Comparison of ENCODE assay signal across 8 mouse cellular contexts in the genomic region with DNA sequence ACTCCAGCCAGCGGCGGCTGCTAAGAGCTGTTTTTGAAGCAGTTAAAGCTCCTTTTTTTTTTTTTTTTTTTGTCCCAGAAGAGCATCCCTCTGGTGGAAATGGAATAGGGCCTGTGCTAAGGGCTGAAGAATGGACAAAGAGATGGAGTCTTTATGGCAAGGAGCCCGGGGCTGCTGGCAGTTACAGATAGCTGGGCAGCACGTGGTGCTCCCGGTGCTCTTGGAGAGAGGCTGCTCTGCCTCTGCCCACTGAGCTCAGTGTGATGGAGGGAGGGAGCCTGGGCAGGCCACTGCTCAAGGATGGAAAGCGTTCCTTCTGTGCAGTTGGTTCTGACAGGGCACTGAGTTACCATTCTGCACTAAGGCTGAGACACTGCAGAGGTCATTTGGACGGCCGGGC. TPM values are rescaled to one million over a fixed set of nuclear protein-coding genes. Genes with fewer than 3 reads are reported as not detected.
A peak's percentile ranks its signal among the peaks of the same experiment; 100 is the strongest.
DNase-seq lines count a peak whose midpoint lies in the region; ATAC-seq and TF ChIP-seq lines count a peak whose summit lies in the region.

No protein-coding gene starts in this region.

- no peak overlapping the region for H3K9ac ChIP-seq in midbrain, postnatal 0 days (replicated peaks; ENCODE audit: low read length, poor library complexity, severe bottlenecking)
- no peak overlapping the region for H3K9ac ChIP-seq in midbrain, embryonic 16.5 days (ENCODE audit: low read depth, low read length)

- ATAC-seq in midbrain, postnatal 0 days (ENCODE audit: low FRiP score): no peak
- no peak for ATAC-seq in midbrain, embryonic 16.5 days
- ATAC-seq in megakaryocyte-erythroid progenitor cell, adult 5-6 weeks (replicated peaks; ENCODE audit: low FRiP score, low TSS enrichment, poor library complexity, severe bottlenecking): peak; percentile 90

- WGBS in midbrain, postnatal 0 days: 47% methylated on average over 8 of the region's 8 CpGs
- WGBS in midbrain, embryonic 16.5 days: 52% methylated on average over 8 of the region's 8 CpGs

- H3K4me3 ChIP-seq in midbrain, postnatal 0 days (ENCODE audit: low read depth, low read length): no peak overlapping the region
- no peak overlapping the region for H3K4me3 ChIP-seq in midbrain, embryonic 16.5 days (ENCODE audit: low read depth, low read length)

- H3K4me2 ChIP-seq in midbrain, postnatal 0 days (ENCODE audit: low read depth, low read length, poor library complexity, severe bottlenecking): no peak overlapping the region
- H3K4me2 ChIP-seq in midbrain, embryonic 16.5 days (ENCODE audit: low read length): no peak overlapping the region

- no peaks in the 10 kb centered on the region for H3K4me1 ChIP-seq in midbrain, postnatal 0 days (ENCODE audit: insufficient read depth, low read length)
- H3K4me1 ChIP-seq in midbrain, embryonic 16.5 days (ENCODE audit: control insufficient read depth, insufficient read depth, low read length): peaks cover 26% of the 10 kb centered on the region

- no peak for TF ChIP-seq CTCF in midbrain, postnatal 0 days (IDR thresholded peaks at IDR 0.05)

- H3K9me3 ChIP-seq in midbrain, postnatal 0 days (ENCODE audit: low read length): no peaks in the 10 kb centered on the region
- H3K9me3 ChIP-seq in midbrain, embryonic 16.5 days (replicated peaks; ENCODE audit: control insufficient read depth, low read length, poor library complexity, severe bottlenecking): no peaks in the 10 kb centered on the region

- H3K27me3 ChIP-seq in midbrain, postnatal 0 days (ENCODE audit: insufficient read depth, low read length): no peaks in the 10 kb centered on the region
- H3K27me3 ChIP-seq in midbrain, embryonic 16.5 days (ENCODE audit: control insufficient read depth, insufficient read depth, low read depth, low read length): no peaks in the 10 kb centered on the region

- peak; percentile 27 for DNase-seq in adrenal gland, postnatal 14 days
- DNase-seq in adrenal gland, adult 8-10 months: no peak
- peak; percentile 54 for DNase-seq in midbrain, postnatal 0 days (ENCODE audit: low spot score)
- peak; percentile 43 to 69 for DNase-seq in kidney, adult 8-10 months
- DNase-seq in right cerebral cortex, postnatal 25 days: no peak
- DNase-seq in natural killer cell, adult 2 months (ENCODE audit: low spot score in 2 of 2): no peak

- H3K27ac ChIP-seq in midbrain, postnatal 0 days (ENCODE audit: low read depth, low read length): no peak overlapping the region
- no peak overlapping the region; the same call in 1 of the 2 replicates for H3K27ac ChIP-seq in midbrain, embryonic 16.5 days (ENCODE audit: low read length)

- no peaks in the 10 kb centered on the region for H3K36me3 ChIP-seq in midbrain, postnatal 0 days (ENCODE audit: insufficient read depth, low read length)
- H3K36me3 ChIP-seq in midbrain, embryonic 16.5 days (ENCODE audit: control insufficient read depth, insufficient read depth, low read length): no peaks in the 10 kb centered on the region

RNA-seq across cellular contexts. Expression of a gene that starts 53.6 kb away (rescaled TPM):
- total RNA-seq in adrenal gland, postnatal 14 days (2021): 36.2 and 45.3 TPM in 2 replicates
- total RNA-seq in adrenal gland, adult 8-10 months (2022): 10 to 100 TPM; 30.6 to 46.4 (median 40.2) TPM
- 29.5 and 30.7 TPM in 2 replicates for total RNA-seq in midbrain, postnatal 0 days (2014; rRNA removed)
- 8.5 and 10.5 TPM in 2 replicates for polyA plus RNA-seq in midbrain, postnatal 0 days (2015; fragmentation: Nextera tagmentation; extraction: Ambion mirVana)
- 14.4 and 15.7 TPM in 2 replicates for polyA plus RNA-seq in midbrain, embryonic 16.5 days (2015; fragmentation: Nextera tagmentation; extraction: Ambion mirVana)
- 25.9 and 27.3 TPM in 2 replicates for total RNA-seq in megakaryocyte-erythroid progenitor cell, adult 5-6 weeks (2014; fragmentation: Nextera tagmentation)
- total RNA-seq in megakaryocyte-erythroid progenitor cell, adult 5-6 weeks (2017): 11.3 and 13.6 TPM in 2 replicates

Comparison
In these comparisons a context has a peak if more than half of its experiments do, and no peak if none do; other contexts are left out.
1. DNase-seq: peak in adrenal gland, postnatal 14 days (single experiment), midbrain, postnatal 0 days (single experiment) and kidney, adult 8-10 months (2 of 2); none in adrenal gland, adult 8-10 months (single experiment), right cerebral cortex, postnatal 25 days (single experiment) and natural killer cell, adult 2 months (0 of 2).